Mouse (Mus musculus): ENCODE data around the gene D030056L22Rik. TPM values are rescaled to one million over a fixed set of nuclear protein-coding genes. Genes with fewer than 3 reads are reported as not detected.
A peak's percentile ranks its signal among the peaks of the same experiment; 100 is the strongest.

D030056L22Rik gene
- total RNA-seq (2021) = 11.0 and 13.9 TPM in 2 replicates
- long read RNA-seq, experiment 1, transcript D030056L22Rik-202 (2 exons, 1,677 nt) = major isoform, 22 of 25 reads
- long read RNA-seq, experiment 1, partial matches to known transcripts = 0 of 25 reads
- long read RNA-seq, experiment 1, other reads (novel, unspliced or antisense) = 0 of 25 reads
- long read RNA-seq, experiment 2, transcript D030056L22Rik-202 (2 exons, 1,677 nt) = major isoform, 12 of 14 reads
- long read RNA-seq, experiment 2, partial matches to known transcripts = 0 of 14 reads
- long read RNA-seq, experiment 2, other reads (novel, unspliced or antisense) = 0 of 14 reads

DNA sequence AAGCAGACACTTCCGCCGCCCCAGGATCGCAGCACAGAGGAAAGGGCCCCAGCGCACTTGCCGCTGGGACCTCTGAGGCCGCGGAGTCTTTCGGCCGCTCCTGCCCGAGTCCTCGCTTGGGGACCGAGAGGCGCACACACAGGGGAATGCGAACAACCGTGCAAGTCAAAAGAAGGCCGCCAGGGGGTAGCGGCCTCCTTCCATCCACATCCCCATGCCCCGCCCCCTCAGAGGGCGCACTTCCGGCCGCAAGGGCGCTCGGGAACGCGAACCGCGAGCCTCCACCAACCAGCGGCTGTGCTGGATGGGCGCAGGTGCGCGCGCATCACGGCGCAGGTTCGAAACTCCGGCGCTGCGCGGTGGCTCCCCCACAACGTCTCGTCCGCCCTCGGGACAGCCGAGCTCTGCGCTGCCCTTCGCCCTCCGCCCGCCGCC is at the start of gene D030056L22Rik:
Gene D030056L22Rik, plus strand, starts transcription at position 328 of the 435 bp plus-strand sequence.
- DNase-seq = peak; percentile 99

DNA sequence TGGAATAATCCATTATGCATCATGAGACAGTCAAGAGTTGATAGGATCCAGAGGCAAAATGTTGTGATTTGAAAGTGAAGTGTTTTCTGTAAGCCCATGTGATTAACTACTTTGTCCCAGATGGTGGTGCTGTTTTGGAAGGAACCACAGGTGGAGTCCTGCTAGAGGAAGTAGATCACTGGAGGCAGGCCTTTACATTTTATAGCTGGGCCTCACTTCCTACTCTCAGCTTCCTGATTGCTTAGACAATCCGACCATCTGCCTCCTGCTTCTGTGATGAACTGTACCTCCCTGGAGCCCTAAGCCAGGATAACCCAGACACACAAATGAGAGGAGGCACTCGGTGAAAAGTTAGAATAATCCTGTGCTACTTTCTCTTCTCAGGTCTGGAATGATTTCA is 49.1 kb upstream of the D030056L22Rik start:
- no peak for DNase-seq

DNA sequence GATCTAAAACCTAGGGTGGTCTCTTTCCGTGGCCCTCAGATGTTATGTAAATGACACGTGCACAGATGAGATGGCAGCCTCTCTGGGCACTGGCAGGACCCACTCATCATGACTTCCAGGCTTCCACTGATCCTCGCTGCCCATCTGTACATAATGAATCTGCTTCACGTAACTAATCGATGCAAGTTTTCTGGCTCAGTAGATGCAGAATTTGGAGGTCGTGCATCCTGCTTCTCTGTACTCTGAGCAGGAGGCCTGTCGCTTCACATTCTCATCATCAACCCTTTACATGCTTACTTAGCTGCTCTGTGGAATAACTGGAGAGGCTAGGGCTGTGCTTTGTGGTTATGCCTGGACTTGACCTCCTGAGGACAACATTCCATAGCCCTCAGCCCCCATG is 46.0 kb upstream of the D030056L22Rik start:
- no peak for DNase-seq

DNA sequence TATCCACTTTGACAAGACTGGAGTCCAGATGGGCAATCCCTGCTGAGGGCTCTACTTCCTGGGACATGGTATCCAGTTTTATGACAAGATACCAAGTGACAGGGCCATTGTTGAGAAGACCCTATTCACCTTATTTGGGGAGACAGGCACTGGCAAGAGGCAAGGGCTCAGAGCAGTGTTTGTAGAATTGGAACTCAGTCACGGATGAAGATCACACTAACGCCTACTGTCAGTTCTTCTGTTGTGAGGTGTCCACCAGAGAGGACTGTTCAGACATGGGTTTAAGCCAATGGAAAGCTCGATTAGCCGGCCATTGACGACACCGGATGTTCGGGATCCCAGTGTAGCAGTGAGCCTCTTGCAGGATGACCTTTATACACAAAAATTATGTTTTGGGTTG is 43.4 kb upstream of the D030056L22Rik start:
- DNase-seq = no peak

DNA sequence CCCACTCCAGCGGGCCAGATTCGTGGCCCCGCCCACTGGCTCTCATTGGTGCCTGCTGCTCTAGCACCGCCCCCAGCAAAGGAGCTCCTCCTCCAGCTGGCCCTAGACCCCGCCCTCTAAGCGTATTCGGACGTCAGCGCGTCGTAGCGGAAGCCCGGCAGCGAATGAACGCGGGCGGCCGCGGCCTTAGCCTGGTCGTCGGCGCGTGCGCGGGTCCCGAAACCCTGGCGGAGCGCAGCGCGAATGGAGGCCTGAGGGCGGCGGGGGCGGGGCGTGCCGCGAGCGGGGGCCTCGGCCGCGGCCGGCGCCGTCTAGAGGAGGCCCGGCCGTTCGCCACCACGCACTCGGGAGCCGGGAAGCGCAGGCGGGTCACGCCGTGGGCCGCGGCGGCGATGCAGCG is 42.4 kb upstream of the D030056L22Rik start, which contains the start of gene Carnmt1:
Gene Carnmt1, plus strand, starts transcription at position 157 of the 400 bp plus-strand sequence.
- DNase-seq = peak; percentile 99

DNA sequence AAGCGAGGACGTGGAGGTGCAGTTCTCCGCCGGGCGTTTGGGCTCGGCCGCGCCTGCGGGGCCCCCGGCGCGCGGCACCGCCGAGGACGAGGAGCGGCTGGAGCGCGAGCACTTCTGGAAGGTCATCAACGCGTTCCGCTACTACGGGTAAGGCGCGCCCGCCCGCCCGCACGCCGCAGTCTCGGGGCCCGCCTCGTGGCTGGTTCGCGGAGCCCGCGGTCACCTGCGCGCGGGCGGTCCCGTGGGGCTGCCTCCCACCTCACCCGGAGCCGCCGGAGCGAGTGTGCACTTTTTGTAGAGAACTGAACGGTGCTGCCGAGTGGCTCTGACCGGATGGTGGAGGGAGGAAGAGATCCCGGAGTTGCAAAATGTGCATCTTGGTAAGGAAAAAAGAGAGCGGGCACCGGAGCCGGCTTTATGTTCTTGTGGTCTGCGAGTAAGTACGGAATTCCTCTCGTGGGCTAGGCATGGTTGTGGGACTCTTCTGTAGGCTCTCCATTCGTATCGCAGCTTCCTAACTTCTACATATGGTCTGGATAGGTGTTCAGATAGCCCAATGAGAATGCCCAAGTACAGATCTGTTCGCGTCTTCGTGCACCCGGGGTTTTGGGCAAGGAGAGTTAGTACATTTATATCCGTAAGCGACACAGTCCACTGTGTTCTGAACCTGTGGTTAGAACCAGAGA is 41.8 kb upstream of the D030056L22Rik start:
- DNase-seq = peak; percentile 72

DNA sequence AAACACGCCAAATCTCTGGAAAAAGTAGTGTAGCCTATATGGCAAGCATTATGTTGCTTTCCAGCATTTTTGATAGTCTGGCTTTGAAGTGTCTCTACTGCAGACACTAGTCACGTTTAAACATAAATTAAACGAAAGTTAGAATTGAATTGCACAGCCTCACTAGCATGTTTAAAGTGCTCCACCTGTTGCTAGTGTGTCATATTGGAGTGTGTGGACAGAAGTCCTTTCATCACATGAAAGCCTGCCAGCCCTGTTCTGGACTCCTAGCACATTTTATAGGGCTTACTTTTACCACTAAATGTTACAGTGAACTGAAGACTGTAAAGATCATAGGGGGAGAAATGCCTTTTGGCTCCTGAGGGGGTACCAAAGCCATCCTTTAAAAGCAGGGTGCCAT is 40.5 kb upstream of the D030056L22Rik start:
- DNase-seq = no peak

DNA sequence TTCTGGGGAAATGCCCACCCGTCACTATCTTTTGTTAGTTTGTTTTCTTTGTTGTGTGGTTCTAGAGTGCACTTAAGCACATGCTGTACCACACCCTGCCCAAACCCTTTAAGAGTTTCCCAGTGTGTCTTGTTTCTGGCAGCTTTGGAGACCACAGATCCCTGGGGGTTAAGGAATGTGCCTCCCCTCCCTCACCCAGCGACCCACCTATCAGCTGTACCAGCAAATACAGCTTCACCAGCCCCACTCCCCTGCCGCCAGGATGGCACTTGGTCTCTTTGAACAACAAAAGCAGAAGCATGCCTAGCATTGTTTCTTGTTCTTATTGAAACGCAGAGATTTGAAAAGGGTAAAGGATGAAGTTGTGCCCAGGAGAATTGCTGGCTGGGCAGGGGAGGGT is 39.9 kb upstream of the D030056L22Rik start:
- DNase-seq = no peak

DNA sequence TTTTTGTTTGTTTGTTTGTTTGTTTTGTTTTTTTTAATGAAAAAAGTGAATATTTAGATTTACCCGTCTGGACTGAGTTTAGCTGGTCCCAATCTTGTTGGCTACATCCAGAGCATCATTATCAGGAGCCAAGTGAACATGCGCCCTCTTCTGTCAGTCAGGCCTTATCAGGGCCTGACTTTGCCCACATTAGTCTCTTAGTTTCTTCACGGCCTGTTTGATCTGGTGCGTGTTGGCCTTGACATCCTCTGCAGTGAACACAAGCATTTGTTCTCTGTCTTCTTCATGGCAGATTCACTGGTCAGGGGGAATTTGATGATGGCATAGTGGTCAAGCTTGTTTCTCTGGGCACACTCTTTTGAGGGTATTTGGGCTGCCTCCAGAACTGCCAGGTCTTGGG is 30.9 kb upstream of the D030056L22Rik start:
- DNase-seq = peak; percentile 55

GRCm38 (mm10) chr19:18687556-18687955 is 25.4 kb upstream of the D030056L22Rik start:
- DNase-seq = peak; percentile 51

- no peak for DNase-seq
These were observed 20.8 kb upstream of the D030056L22Rik start for GRCm38 (mm10) chr19:18692176-18692575.

GRCm38 (mm10) chr19:18692768-18693167 is 20.2 kb upstream of the D030056L22Rik start:
- DNase-seq = no peak

GRCm38 (mm10) chr19:18695116-18695515 is 17.9 kb upstream of the D030056L22Rik start:
- DNase-seq = no peak

DNA sequence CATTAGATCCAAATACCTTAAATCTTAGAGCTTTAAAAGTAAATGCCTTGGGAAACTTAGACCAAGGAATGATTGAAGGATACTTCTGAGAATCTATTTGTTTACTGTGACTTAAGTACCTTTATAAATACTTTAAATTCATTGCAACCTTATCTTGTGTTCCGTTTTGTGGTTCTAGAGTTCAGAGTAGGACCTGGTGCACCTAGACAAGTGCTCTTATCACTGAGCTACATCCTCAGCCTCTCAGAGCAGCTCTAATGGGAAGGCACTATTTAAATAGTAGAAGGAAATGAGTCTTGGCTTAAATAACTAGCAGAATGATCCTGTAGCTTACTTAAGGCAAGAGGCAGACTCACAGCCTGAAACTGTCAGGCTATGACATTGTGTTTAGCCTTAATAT is 17.4 kb upstream of the D030056L22Rik start:
- DNase-seq = no peak

DNA sequence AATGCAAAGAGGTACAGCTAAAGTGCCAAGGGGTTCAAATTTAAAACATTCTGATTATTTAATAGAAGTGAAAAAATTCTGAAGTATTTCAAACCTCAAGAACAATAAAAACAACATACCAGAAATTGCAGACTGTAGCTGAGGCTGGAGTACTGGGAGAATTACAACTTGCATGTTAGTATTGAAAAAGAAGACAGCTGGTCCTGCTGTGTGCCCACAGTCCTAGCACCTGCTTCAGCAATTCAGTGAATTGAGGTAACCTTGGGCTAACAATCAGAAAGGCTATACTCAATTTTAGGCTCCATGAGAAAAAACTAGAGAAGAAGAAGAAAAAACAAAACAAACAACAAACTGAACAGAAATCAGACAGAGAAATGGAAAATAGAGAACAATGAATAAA is 4.9 kb upstream of the D030056L22Rik start:
- DNase-seq = no peak

DNA sequence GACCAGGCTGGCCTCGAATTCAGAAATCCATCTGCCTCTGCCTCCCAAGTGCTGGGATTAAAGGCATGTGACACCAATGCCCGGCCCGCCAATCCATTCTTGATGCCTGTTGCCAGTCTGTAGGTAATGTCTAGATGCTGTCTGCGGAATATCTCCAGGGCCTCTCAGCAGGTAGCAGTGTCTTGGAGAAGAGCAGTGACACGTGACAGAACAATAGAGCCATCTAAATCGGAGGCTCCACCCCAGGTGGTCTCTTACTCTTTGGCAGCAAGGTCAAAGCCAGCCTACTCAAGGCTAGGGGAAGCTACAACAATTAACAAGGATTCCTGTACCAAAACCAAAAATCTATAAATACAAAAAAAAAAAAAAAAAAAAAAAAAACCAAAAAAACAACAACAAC is 2.1 kb upstream of the D030056L22Rik start:
- DNase-seq = no peak

- no peak for DNase-seq
These were observed 1.4 kb upstream of the D030056L22Rik start for GRCm38 (mm10) chr19:18711589-18711988.

- DNase-seq = no peak
These were observed 684 bp upstream of the D030056L22Rik start for GRCm38 (mm10) chr19:18712153-18712865.

- peak; percentile 73 for DNase-seq
These were observed 364 bp downstream of the D030056L22Rik start for GRCm38 (mm10) chr19:18713357-18713756.

DNA sequence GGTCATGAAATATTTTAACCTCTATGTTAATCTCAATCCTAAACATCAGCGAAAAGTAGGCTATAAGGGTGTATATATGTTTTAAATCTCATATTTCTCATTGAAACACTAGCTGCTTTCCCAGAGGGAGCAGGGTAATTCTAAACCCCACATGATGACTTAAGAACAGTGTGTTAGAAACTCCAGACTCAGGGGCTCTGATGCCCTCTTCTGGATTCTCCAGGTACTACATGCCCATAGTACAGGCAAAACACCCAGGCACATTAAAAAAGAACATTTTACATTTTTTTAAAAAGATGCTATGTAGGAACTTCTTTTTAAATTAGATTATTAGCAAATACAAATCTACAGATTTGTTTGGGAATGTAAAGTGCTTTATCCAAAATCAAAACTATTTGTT is 3.4 kb downstream of the D030056L22Rik start:
- DNase-seq = peak; percentile 70

DNA sequence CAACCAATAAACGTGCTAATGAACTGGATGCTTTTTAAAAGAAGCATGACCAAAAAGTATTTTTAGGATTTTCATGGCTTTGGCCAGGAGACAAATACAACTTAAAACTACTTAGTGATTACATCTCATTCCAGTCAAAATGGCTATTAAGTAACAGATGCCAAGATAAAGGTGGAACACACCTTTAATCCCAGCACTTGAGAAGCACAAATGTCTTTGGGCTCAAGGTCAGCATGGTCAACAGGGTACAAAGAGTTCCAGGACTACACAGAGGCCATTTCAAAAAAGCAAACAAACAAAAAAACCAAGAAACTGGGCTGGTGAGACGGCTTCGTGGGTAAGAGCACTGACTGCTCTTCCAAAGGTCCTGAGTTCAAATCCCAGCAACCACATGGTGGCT is 7.3 kb downstream of the D030056L22Rik start:
- DNase-seq = no peak

DNA sequence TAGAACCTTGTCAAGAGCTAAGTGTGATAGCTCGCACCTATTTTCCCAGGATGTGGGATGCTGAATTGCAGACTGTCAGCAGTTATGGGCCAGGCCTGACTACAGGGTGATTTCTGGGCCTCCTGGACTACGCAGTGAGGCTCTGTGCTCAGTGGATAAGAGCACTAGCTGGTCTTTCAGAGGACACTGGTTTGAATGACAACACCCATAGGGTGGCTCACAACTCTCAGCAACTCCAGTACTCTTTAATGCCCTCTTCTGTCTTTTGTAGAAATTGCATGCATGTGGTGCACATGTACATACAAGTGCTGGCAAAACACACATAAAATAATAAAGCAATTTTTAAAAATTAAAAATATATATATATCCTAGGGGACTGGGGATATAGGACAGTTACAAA is 12.2 kb downstream of the D030056L22Rik start:
- no peak for DNase-seq

- DNase-seq = no peak
These were observed 17.3 kb downstream of the D030056L22Rik start for GRCm38 (mm10) chr19:18730255-18730654.

Data from adrenal gland, postnatal 14 days (tissue).